Mouse (Mus musculus) cerebellum, adult (tissue): ENCODE results near the gene 1810049J17Rik.
A peak's percentile ranks its signal among the peaks of the same experiment; 100 is the strongest.
"Not testable (repeated sequence)": the region's sequence is repeated elsewhere in the genome, so short reads cannot be mapped to it uniquely, and the experiment has no call there.

ENCODE experiments used
- ATAC-seq: cut with Nextera tagmentation; 2 replicates; pipeline ENCODE4 v1.9.2; 2017; ENCODE audit warnings: mild to moderate bottlenecking, moderate library complexity, mixed read lengths; ENCODE audit not compliant: insufficient number of reproducible peaks, low FRiP score, low TSS enrichment

The 1810049J17Rik gene

DNA sequence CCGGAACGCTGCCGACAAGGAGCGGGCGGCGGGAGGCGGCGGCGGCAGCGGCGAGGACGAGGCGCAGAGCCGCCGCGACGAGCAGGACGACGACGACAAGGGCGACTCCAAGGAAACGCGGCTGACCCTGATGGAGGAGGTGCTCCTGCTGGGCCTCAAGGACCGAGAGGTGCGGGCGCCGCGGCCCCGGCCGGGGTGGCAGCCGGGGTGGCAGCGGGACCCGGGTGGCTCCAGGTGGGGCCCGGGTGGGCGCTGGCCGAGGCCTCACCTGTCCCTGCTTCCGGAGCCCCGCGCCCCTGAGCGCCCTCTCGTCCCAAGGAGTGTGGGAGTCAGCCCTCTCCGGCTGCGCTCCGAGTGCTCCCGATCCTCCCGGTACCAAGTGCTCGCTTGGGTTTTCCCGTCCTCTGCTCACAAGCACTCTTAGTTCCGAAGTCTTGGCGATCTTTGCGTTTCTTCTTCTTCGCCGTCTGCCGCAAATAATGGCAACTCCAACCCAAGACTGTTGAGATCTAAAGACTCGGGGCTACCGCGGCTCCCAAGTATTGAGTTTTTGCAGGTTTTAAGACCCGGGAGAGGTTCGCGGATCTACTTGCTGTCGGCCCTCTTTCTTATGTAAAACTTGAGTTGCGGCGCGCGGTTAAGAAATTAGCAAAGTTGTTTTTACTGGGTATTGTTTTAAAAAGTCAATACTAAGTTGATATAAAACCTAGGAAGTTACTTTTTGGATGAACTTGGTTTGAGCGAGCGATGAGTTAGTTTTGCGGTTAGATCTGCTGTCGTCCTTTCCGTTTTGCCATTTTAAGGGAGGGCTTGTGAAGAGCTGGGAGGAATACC lies at the start of gene 1810049J17Rik:
1810049J17Rik (minus strand) TSS at position 112 of the 834 bp plus-strand sequence.
- ATAC-seq = peak; percentile 58

GRCm38 (mm10) chr15:12371183-12371582 lies 49.5 kb upstream of the 1810049J17Rik start:
- peak; percentile 56 for ATAC-seq

DNA sequence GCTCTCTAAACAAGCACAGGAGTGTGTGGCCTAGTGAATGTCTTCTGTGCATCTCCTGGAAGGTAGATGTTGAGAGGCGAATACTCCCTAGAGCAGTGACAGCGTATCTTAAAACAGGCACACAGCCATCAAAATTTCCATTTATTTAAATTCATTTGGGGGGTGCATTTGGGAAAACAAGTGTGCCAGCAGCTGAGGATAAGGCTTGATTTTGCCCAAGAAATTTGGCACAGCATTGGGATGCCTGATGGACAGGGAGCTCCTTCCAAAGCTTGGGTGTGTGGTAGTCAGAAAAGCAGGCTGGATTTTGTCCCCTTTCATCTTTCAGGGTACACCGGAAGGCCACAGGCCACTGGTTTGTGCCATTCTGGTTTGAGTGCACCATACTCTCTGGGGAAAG lies 48.4 kb upstream of the 1810049J17Rik start:
- ATAC-seq = no peak

DNA sequence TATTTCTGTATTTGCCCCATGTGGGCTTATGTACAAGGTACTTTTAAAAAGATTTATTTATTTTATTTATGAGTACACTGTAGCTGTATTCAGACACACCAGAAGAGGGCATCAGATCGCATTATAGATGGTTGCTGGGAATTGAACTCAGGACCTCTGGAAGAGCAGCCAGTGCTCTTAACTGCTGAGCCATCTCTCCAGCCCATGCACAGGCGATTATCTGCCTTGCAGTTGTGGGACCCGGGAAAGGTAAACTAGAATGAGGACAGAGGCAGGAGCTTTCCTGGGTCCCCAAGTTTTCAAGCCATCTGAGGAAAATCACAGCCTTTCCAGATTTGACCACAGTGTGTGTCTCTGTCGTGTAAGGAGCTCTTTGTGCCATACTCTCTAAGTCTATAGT lies 47.2 kb upstream of the 1810049J17Rik start:
- no peak for ATAC-seq

DNA sequence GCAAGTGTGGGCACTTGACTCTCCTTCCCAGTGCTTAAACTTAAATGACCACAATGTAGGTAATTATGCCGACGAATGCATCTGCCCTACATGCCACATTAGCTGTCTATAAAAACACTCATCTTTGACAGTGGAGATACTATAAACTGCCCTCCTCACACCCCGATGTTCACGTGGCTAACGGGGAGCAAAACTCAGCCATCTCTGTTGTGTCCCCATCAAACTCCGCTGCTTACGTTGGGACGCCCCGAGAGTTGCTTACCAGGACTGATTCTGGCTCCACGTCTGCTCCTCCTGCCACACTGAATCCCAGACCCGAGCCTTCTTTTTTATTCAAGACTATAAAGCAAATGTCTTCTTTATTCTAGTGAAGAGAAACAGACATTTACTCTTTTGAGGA lies 46.7 kb upstream of the 1810049J17Rik start:
- ATAC-seq = no peak

DNA sequence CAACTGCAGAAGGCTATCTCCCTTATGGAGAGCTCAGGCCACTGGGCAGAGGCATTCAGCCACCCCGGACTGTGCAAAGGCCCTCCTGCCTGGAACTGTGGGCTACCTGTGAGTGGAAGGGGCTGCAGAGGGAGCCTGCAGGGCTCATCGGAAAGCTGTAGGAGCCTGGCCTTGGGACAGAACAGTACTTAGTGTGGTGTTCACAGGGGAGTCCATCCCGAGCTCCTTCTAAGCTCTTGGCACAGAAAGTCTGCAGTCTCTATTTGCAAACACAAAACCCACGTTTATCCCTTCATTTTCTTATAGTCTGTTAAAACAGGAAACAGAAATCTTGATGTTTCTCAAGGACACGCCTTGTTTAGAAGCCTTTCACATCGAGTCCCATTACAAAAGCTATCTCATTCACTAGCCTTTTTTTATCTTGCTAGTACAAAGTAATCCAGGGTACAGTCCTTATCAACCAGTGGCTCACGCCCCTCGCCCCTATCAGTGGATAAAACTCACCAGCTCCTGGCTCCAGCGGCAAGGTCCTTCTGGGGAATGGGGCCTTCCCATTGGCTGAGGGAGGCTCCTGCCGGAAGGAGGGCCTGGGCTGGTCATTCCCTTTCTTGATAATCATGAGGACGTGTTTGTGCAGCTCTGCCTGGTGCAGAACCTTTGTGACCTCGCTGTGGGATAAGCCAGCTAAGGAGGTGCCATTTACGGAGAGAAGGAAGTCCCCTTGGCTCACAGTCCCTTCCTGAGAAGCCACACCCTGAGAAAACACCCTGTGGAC lies 45.8 kb upstream of the 1810049J17Rik start:
- ATAC-seq = no peak

GRCm38 (mm10) chr15:12366580-12367305 lies 45.0 kb upstream of the 1810049J17Rik start:
- not testable (repeated sequence) for ATAC-seq

DNA sequence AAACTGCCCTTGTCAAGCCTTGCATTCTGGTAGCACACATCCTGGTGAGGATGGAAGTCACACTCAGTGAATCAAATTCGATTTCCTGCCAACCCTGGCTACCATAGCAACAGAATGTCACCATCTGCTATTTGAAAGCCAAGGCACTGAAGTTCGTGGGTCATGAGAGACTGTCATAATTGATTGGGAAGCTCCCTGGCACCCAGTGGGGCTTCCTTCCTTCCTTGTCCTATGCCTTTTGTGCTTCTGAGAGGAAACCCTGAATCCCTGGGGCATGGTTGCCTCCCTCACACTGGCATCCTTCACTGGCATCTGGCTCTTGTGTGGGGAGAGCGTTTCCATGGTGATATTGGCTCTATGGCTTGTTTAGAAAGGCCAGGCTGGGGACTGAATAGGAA lies 44.4 kb upstream of the 1810049J17Rik start:
- ATAC-seq = peak; percentile 83

GRCm38 (mm10) chr15:12365416-12366071 lies 43.8 kb upstream of the 1810049J17Rik start:
- no peak for ATAC-seq

DNA sequence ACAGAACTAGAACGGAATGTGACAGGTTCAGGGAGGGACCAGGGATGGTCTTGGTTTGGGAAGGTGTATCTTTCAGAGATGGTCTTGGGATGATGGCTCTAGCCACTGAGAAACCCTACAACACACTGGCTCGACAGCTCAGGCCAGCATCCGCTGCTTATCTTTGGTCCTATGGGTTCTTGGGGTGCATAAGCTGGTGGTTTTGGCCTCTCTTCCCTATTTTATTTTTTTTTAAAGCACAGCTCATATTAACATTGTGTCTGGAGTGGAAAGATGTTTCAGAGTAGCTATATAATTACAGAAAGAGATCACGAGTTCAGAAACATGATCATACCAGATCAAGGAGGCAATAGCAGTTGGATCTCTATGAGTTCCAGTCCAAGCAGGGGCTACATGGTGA lies 42.4 kb upstream of the 1810049J17Rik start:
- no peak for ATAC-seq

DNA sequence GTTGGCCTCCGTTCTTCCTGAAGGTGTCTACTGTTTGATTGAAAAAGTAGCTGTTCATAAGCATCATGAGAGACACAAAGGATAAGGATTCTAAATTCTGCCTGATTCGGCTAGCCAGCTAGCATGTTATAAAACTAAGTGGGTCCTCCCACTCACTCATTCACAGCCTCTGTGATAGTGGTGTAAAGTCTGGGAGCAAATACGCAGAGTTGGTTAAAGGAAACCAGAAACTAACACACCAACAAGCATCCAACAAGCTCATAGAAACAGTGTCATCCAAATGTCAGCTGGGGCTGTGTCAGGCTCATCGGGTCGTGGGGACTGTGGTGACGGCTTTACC lies 41.0 kb upstream of the 1810049J17Rik start:
- ATAC-seq = no peak

GRCm38 (mm10) chr15:12362001-12362700 lies 40.5 kb upstream of the 1810049J17Rik start:
- no peak for ATAC-seq

- no peak for ATAC-seq
These were observed 39.0 kb upstream of the 1810049J17Rik start for GRCm38 (mm10) chr15:12360519-12361212.

DNA sequence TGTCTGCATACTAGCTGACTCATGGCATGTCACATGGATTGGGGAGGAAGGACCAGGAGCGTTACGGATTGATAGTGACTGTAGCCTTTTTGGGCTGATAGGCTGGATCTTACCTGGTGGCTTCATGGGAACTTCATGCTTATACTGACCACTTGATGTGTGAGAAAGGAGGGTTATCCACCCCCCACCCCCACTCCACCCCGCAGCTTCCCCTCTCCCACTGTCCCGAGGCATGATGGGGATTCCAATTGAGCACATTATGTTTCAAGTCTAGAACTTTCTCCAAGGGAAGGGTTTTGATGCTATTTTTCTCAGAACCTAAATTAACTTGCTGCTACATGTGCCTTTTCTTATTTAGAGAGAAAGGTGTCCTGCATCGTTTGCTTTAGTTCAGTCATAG lies 36.7 kb upstream of the 1810049J17Rik start:
- no peak for ATAC-seq

DNA sequence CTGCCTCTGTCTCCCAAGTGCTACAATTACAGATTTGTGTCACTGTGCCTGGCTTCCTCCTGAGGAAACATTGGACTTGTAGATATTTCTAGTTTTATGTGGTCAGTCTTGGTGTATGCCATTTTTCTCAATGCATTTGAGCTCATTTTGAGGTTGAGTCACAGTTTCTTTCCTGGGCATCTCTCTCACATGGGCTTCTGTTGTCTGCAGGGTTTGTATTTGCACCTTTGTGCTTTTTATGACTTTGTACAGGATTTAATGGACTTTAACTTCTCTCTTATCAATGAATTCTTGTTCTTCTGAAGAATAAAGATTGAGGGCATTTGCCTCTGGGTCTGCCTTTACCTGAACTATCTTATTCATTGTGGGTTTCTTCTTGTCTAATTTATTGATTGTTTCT lies 35.8 kb upstream of the 1810049J17Rik start:
- no peak for ATAC-seq

DNA sequence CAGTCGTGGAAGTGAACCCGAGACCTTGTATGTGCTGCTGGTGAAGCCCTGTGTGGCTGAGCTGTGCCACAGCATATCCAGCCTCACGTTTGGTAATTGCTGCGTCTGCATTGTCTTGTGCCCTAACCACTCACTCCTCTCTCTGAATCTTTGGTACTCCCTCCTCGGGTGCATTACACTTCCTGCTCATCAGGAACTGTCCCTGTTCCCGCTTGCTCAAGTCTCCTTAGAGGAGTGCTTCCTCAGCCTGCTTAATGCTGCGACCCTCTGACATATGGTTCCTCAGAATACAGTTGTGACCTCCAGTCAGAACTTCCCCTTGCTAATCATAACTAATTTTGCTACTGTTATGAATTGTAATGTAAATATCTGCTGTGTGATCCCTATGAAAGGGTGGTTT lies 34.2 kb upstream of the 1810049J17Rik start:
- ATAC-seq = no peak

DNA sequence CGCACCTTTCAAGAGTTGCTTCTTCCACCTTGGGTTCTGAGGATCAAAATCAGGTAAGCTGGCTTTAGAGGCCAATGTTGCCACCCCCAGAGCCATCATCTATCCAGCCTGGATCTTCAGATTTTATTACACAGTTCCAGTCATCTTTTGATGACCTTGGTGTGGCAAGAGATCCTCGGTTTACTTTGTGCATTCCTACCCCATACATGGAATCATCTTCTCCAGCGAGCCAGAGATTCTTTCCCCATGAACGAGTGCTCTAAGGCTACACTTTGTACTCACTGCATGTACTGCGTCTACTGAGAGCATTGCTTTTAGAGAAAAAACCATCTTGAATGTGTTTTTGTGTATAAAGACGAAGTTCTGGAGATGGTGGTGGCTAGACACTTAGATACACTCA lies 33.6 kb upstream of the 1810049J17Rik start:
- no peak for ATAC-seq

DNA sequence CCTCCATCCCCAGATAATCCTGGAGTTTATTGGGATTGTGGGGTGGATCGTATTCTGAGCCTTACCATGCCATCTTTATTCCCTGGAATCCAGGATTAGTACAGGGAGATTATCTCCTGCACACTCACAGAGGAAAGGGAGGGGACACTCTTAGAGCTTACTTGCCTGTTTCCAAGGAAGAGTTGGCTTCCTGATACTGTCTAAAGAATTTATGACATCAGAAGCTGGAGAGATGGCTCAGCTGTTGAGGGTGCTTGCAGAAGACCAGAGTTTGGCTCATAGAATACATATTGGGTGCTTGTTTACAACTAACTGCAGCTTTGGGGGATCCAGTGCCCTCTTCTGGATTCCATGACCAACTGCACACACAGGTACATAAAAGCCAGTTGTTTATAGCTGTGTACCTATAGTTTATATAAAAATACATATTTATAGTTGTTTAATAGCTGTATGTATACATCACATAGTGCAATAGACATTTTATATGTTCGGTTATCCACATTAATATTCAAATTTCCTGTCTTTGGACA lies 32.6 kb upstream of the 1810049J17Rik start:
- no peak for ATAC-seq

DNA sequence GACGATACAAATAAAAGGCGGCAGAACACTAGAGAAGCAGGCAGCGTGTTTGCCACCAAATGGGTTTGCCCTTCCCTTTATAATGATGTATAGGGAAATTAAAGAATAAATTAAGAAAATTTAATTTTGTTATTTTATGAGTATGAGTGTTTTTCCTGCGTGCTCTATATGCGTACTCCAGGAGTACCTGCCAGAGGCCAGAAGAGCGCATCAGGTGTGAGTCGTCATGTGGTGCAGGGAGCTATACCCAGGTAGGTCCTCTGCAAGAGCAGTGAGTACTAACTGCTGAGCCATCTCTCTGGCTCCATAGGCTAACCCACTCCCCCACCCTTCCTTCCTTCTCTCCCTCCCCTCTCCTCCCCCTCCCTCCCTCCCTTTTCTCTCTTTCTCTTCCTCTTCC lies 29.8 kb upstream of the 1810049J17Rik start:
- ATAC-seq = no peak
